Mouse (Mus musculus): ENCODE measurements around the gene Fsip1.
"Not testable (repeated sequence)": the region's sequence is repeated elsewhere in the genome, so short reads cannot be mapped to it uniquely, and the experiment has no call there.

Fsip1 gene

DNA sequence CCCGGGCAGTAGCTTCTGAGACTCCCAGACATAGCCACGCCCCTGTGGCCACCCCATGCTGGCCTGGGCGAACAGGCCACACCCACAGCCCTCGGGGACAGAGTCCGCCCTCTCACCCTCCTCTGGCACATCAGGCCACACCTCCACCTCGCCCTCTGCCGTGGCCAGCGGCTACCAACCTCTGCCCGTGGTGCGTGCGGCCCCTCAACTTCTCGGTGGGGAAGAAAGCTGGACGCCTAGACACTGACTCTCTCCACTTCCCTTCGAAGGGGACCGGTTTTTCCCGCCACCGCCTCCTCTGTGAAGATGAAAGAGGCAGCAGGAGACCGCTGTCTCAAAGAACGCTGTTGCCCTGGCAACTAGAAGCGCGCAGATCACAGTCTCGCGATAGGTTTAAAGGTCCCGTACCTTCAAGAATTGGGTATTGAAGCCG, at the start of gene Fsip1:
Gene Fsip1 (minus strand): TSS at position 346 of the 433 bp plus-strand sequence.
- peak; percentile 90 for DNase-seq (ENCODE audit: inconsistent ontology term)

DNA sequence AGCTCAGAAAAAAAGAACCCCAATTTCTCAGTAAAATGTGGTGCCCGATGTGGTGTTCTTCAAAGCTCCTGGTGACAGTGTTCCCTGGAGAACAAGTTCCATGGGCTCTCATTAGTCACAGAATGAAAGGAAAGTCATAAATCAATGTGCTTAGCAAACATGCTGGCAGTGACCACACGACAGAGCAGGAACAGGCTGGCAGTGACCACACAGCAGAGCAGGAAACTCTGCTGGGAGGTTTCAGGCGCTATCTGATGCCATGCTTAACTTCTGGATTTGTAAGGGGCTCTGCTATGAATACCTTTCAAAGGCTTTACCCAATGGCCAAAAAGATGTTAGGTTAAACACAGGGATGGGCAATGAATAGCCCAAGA, 49.7 kb upstream of the Fsip1 start:
- no peak for DNase-seq (ENCODE audit: inconsistent ontology term)

DNA sequence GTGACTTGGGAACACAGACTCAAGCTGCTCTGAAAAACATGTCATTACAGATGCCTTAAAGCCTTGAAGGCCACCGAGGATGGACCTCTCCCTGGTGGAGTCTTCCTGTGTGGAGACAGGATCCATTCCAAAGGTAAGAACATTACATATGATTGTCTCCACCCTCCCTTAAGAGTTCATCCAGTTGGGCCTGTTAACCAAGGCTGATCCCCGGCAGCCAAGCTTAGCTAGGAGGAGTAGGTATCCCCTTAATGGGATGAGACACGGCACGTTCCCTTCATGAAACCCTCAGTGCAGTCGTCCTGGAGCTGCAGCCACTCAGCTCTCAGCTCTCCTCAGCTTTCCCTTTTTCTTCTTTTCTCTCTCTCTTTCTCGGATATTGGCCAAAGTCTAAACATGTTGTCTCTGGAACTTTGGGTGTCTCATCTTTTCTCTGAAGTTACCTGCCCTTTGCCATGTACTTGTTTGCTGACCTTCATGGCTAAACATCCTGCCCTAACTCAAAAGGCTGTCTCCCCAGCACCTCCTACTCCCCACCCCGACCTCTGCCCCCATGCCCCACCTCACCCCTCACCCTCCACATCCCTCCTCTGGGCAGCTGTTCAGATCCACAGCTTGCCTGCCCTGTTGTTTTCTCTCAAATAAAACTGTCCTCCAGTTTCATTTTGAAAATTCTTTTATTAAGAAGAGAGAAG, 49.2 kb upstream of the Fsip1 start:
- no peak for DNase-seq (ENCODE audit: inconsistent ontology term)

DNA sequence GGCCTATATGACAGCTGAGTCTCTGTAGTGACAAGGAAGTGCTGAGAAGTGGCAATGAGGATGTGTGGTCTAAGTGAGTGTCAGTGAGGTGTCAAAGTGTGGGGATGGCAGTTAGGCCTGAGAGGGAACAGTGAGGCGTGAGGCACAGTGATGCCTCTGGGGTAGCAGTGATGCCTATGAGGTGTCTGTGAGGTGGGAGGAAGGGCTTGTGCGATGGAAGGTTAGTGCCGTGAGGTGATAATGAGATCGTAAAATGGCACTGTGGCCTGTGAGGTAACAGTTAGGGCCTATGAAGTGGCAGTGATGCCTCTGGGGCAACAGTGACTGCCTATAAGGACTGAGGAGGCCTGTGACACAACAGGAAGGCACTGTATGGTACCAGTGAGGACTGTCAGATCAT, 46.7 kb upstream of the Fsip1 start:
- no peak for DNase-seq (ENCODE audit: inconsistent ontology term)

- DNase-seq (ENCODE audit: inconsistent ontology term) = no peak
Observed at GRCm38 (mm10) chr2:118301656-118302055, 44.9 kb upstream of the Fsip1 start.

DNA sequence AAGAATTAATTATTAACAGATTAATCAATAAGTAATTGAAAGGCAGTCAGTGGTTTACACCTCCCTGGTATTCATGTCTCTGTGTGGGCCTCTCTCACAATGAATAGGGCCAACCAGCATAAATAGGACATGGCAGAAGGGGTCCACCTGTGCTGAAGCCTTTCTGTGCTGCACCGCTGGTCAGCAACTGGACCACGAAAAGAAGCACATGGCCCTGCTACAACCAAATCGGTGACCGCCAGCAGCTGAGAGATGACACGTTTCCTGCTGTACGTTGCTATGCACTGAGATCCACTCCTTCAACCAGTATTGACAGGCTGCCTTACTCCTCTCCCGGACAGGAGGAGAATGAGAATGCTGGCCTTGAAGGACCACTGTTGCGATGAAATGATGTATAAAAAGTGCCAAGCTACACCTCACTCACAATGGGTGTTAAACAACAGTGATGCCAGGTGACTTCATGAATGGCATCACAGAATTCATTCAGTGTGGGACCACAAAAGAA, 44.3 kb upstream of the Fsip1 start:
- DNase-seq (ENCODE audit: inconsistent ontology term) = no peak

- DNase-seq (ENCODE audit: inconsistent ontology term) = peak; percentile 55
Observed at GRCm38 (mm10) chr2:118299981-118300380, 43.2 kb upstream of the Fsip1 start.

- no peak for DNase-seq (ENCODE audit: inconsistent ontology term)
Observed at GRCm38 (mm10) chr2:118298601-118299000, 41.8 kb upstream of the Fsip1 start.

GRCm38 (mm10) chr2:118297966-118298365, 41.2 kb upstream of the Fsip1 start:
- peak; percentile 28 for DNase-seq (ENCODE audit: inconsistent ontology term)

DNA sequence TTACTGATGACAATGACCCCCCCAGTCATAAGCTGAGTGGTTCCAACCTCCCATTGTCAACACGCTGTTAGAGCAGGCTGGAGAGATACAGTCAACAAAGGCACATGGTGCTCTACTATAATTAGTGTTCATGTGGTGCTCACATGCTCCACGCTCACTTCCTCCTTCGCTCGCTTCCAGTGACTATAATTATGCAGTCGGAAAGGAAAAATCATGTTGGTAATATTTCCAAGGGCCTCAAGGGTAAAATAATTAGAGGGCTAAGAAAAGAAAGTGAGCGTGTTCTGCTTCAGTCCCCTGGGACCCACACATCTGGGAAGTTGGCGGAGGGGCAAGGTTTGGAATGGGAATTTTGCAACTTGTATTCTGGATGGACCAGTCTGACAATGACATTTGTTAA, 38.7 kb upstream of the Fsip1 start:
- no peak for DNase-seq (ENCODE audit: inconsistent ontology term)

GRCm38 (mm10) chr2:118293583-118293982, 36.8 kb upstream of the Fsip1 start:
- DNase-seq (ENCODE audit: inconsistent ontology term) = no peak

DNA sequence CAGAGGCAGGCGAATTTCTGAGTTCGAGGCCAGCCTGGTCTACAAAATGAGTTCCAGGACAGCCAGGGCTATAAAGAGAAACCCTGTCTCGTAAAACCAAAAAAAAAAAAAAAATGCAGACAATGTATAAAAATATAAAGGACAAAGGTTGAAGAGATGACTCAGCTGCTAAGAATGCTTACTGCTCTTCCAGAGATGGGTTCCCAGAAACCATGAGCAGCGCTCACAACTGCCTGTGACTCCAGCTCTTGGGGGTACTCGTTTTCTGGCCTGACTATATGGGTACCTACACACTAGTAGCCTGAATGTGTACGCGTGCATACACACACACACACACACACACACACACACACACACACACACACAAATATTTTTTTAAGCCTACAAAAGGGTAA, 32.3 kb upstream of the Fsip1 start:
- DNase-seq (ENCODE audit: inconsistent ontology term) = not testable (repeated sequence)

GRCm38 (mm10) chr2:118288326-118289065, 31.7 kb upstream of the Fsip1 start:
- no peak for DNase-seq (ENCODE audit: inconsistent ontology term)

DNA sequence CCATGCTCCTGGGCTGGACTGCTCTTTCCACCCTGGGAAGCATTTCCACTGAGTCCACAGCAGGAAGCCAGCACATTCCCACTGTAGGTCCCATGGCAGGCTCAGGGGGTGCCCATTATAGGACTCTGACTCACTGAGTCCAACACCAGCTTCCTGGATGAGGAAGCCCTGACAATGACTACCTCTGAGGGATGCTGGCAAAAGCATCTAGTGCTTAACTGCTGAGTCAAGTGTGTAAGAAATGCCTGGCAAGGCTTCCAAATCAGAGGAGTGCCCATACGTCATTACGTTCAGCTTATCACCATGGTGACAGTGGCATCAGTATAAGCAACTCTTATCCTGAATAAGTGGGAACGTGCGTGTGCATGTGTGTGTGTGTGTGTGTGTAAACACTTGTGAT, 30.9 kb upstream of the Fsip1 start:
- peak; percentile 79 for DNase-seq (ENCODE audit: inconsistent ontology term)

DNA sequence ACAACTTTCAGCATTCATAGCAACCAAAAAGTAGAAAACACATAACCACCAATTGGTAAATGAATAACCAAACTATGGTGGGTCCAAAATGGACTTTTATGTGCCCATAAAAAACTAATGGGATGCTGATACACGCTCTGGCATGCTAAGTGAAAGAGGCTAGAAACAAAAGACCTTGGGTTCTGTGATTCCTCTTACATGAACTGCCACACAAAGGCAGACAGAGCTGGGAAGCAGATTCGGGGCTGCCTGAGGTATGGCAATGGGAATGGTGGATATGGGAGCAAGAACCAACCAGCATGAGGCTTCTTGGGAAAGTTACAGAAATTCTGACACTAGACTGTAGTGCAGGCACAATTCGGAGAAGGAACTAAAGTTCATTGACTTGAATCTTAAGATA, 25.7 kb upstream of the Fsip1 start:
- DNase-seq (ENCODE audit: inconsistent ontology term) = no peak

DNA sequence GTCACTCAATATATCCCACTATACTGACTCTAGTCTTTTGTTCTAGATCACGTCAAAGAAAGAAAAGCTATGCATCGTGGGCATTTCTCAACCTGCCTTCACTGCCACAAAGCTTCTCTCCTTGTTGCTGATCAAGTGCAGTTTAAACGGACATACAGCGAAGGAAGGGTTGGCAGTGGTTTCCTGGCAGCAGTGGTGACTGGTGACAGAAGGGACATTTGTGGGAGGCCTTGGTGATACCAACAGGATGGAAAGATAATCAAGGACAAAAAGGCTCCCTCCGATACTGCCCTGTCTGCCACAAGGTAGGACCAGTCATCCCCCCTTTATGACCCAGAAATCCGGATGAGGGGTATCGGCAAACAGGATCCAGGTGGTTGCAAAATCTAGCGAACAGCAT, 21.5 kb upstream of the Fsip1 start:
- no peak for DNase-seq (ENCODE audit: inconsistent ontology term)

- DNase-seq (ENCODE audit: inconsistent ontology term) = no peak
Observed at GRCm38 (mm10) chr2:118271606-118272005, 14.8 kb upstream of the Fsip1 start.

DNA sequence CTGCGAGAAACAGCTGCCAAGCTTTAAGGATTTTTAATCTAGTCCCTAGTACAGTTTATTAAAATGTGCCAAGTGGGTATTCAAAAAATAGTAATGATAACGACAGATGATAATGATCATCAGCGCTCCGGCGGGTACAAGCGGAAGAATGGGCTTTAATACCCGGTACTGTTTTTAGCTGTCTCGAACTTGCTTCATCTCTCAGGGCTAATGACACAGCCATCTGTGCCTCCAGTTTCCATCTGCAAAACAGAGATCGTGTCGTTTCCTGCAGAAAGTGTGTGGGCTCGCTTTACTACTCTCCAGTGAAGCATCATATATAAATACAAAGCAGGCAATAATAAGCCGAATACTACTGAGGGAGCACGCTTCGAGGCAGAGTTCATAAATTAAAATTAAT, 13.4 kb upstream of the Fsip1 start:
- no peak for DNase-seq (ENCODE audit: inconsistent ontology term)

- no peak for DNase-seq (ENCODE audit: inconsistent ontology term)
Observed at GRCm38 (mm10) chr2:118263914-118264201, 7.1 kb upstream of the Fsip1 start.

GRCm38 (mm10) chr2:118263151-118263913, 6.6 kb upstream of the Fsip1 start:
- DNase-seq (ENCODE audit: inconsistent ontology term) = peak; percentile 38

- DNase-seq (ENCODE audit: inconsistent ontology term) = no peak
Observed at GRCm38 (mm10) chr2:118262673-118263072, 5.9 kb upstream of the Fsip1 start.

GRCm38 (mm10) chr2:118259746-118260145, 3.0 kb upstream of the Fsip1 start:
- DNase-seq (ENCODE audit: inconsistent ontology term) = no peak

- DNase-seq (ENCODE audit: inconsistent ontology term) = no peak
Observed at GRCm38 (mm10) chr2:118257094-118257493, 328 bp upstream of the Fsip1 start.

All from Muller cell, postnatal 12 days (primary cell).